Mouse (Mus musculus) ES-Bruce4 (cell line): Measurements from ENCODE around the gene Wdr25.

Experiments
- CTCF ChIP-seq: IDR thresholded peaks from one replicate; pipeline ENCODE4 v1.8.1; 2011; ENCODE audit warnings: low read depth, low read length
- EP300 ChIP-seq: IDR thresholded peaks from 2 replicates; pipeline ENCODE4 v1.6.1; 2011; ENCODE audit warnings: low read depth, low read length; ENCODE audit not compliant: insufficient read depth

- TF ChIP-seq EP300 (no peak), CTCF (no peak)
Observed at GRCm38 (mm10) chr12:108984471-108984870, 91.0 kb downstream of the Wdr25 start.
